ENCODE assay signal across 10 mouse cellular contexts in genomic region chr15:100022923-100023322, GRCm38 (mm10). TPM values are rescaled to one million over a fixed set of nuclear protein-coding genes. Genes with fewer than 3 reads are reported as not detected.
DNase-seq lines count a peak whose midpoint lies in the region; ATAC-seq and TF ChIP-seq lines count a peak whose summit lies in the region.
"Had no signal": no experiment of that assay in that cellular context is flagged by ENCODE, and none has a peak within 500 bp of the region (broad histone marks: within the 10 kb centered on the region; RNA-seq: fewer than 3 reads in every experiment).

No protein-coding gene starts in this region.

- no peaks in the 10 kb centered on the region for H3K9me3 ChIP-seq in liver, embryonic 12.5 days (replicated peaks)
- no peaks in the 10 kb centered on the region for H3K9me3 ChIP-seq in liver, embryonic 14.5 days (ENCODE audit: control insufficient read depth, low read length)
- no peaks in the 10 kb centered on the region for H3K9me3 ChIP-seq in stomach, postnatal 0 days (ENCODE audit: control insufficient read depth, low read length)

- H3K4me2 ChIP-seq in liver, embryonic 12.5 days: no peak overlapping the region
- no peak overlapping the region for H3K4me2 ChIP-seq in liver, embryonic 14.5 days (ENCODE audit: low read depth)
- no peak overlapping the region for H3K4me2 ChIP-seq in stomach, postnatal 0 days (replicated peaks; ENCODE audit: low read depth)

- H3K27me3 ChIP-seq in liver, embryonic 12.5 days (replicated peaks): no peaks in the 10 kb centered on the region
- no peaks in the 10 kb centered on the region for H3K27me3 ChIP-seq in liver, embryonic 14.5 days (ENCODE audit: control insufficient read depth, insufficient read depth, low read length)
- H3K27me3 ChIP-seq in stomach, postnatal 0 days (ENCODE audit: control insufficient read depth, insufficient read depth, low read length): no peaks in the 10 kb centered on the region

- no peak overlapping the region for H3K4me3 ChIP-seq in liver, embryonic 12.5 days
- no peak overlapping the region for H3K4me3 ChIP-seq in liver, embryonic 14.5 days (ENCODE audit: insufficient read depth in 1 of 2, low read depth in 2 of 2, low read length in 2 of 2)
- H3K4me3 ChIP-seq in stomach, postnatal 0 days (ENCODE audit: low read depth, low read length): no peak overlapping the region

- intact Hi-C loops in gastrocnemius, postnatal 14 days (cut with DNase I; ENCODE audit: low total_unique reads): no loop called here

- no peak overlapping the region for H3K9ac ChIP-seq in liver, embryonic 12.5 days
- no peak overlapping the region for H3K9ac ChIP-seq in liver, embryonic 14.5 days (replicated peaks)
- no peak overlapping the region for H3K9ac ChIP-seq in stomach, postnatal 0 days (ENCODE audit: low read length)

- TF ChIP-seq CTCF in liver, embryonic 14.5 days (IDR thresholded peaks at IDR 0.05; ENCODE audit: low read depth): peak; percentile 52
- TF ChIP-seq CTCF in stomach, postnatal 0 days (IDR thresholded peaks at IDR 0.05; ENCODE audit: low read depth): peak; percentile 83

- no peak for TF ChIP-seq EP300 in liver, embryonic 14.5 days (IDR thresholded peaks at IDR 0.05; ENCODE audit: low read depth)
- no peak for TF ChIP-seq EP300 in stomach, postnatal 0 days (optimal IDR thresholded peaks at IDR 0.05)

- no peaks in the 10 kb centered on the region for H3K36me3 ChIP-seq in liver, embryonic 12.5 days
- H3K36me3 ChIP-seq in liver, embryonic 14.5 days (replicated peaks; ENCODE audit: control insufficient read depth, insufficient read depth, low read depth): no peaks in the 10 kb centered on the region
- no peaks in the 10 kb centered on the region for H3K36me3 ChIP-seq in stomach, postnatal 0 days (ENCODE audit: control insufficient read depth, insufficient read depth, low read length)

- H3K4me1 ChIP-seq in liver, embryonic 12.5 days: peaks cover 7% of the 10 kb centered on the region; the same call in 1 of the 2 replicates
- peaks cover 0 to 4% of the 10 kb centered on the region in 2 experiments; a peak in 1 of 4 replicates for H3K4me1 ChIP-seq in liver, embryonic 14.5 days (replicated peaks; ENCODE audit: control insufficient read depth in 2 of 2, insufficient read depth in 2 of 2, low read length in 1 of 2)
- H3K4me1 ChIP-seq in stomach, postnatal 0 days (replicated peaks; ENCODE audit: control insufficient read depth, insufficient read depth): no peaks in the 10 kb centered on the region

- no peak for ATAC-seq in liver, embryonic 12.5 days
- ATAC-seq in liver, embryonic 14.5 days (ENCODE audit: insufficient read depth): no peak
- ATAC-seq in stomach, postnatal 0 days (ENCODE audit: low FRiP score, low TSS enrichment): peak; percentile 24

- peak; percentile 38 to 83 for DNase-seq in adrenal gland, adult (ENCODE audit: inconsistent age in 2 of 2, low spot score in 1 of 2)
- no peak for DNase-seq in adrenal gland, adult 8-10 months
- peak; percentile 31 for DNase-seq in liver
- DNase-seq in adrenal gland, postnatal 25 days: peak; percentile 20
- DNase-seq in gastrocnemius, postnatal 14 days: peak; percentile 11
- DNase-seq in liver, embryonic 14.5 days (ENCODE audit: low read depth in 3 of 3, low spot score in 3 of 3): no peak
- DNase-seq in stomach, postnatal 0 days (ENCODE audit: low spot score): peak; percentile 50

- WGBS in liver, embryonic 12.5 days (ENCODE audit: insufficient replicate concordance): 16% methylated on average over 5 of the region's 5 CpGs
- WGBS in liver, embryonic 14.5 days (ENCODE audit: insufficient replicate concordance): 15% methylated on average over 5 of the region's 5 CpGs
- 18% methylated on average over 5 of the region's 5 CpGs for WGBS in stomach, postnatal 0 days

- no peak overlapping the region for H3K27ac ChIP-seq in liver, embryonic 12.5 days
- no peak overlapping the region for H3K27ac ChIP-seq in liver, embryonic 14.5 days
- H3K27ac ChIP-seq in stomach, postnatal 0 days (replicated peaks): no peak overlapping the region
- H3K27ac ChIP-seq: macrophage had no signal

RNA-seq across cellular contexts. Expression of gene Dip2b, which starts 15.5 kb away (rescaled TPM):
- 10 to 100 TPM; 16.5 to 22.5 (median 20.2) TPM for total RNA-seq in adrenal gland, adult 8-10 months (2022)
- 4.9 and 5.1 TPM in 2 replicates for polyA plus RNA-seq in liver, embryonic 12.5 days (2016; fragmentation: Nextera tagmentation; extraction: Ambion mirVana)
- 17.9 and 19.9 TPM in 2 replicates for total RNA-seq in adrenal gland, postnatal 25 days (2021)
- 10 to 100 TPM; 10.8 to 13.2 TPM for total RNA-seq in gastrocnemius, postnatal 14 days (2021)
- polyA plus RNA-seq in liver, embryonic 14.5 days (2012; rRNA removed): 1.7 and 2.0 TPM in 2 replicates
- 2.5 and 2.8 TPM in 2 replicates for polyA plus RNA-seq in liver, embryonic 14.5 days (2014; fragmentation: Nextera tagmentation; extraction: Ambion mirVana)
- polyA plus RNA-seq in stomach, postnatal 0 days (2015; fragmentation: Nextera tagmentation; extraction: Ambion mirVana): 5.2 TPM in 2 replicates

RNA-seq across cellular contexts. Expression of gene Larp4, which starts 53.1 kb away (rescaled TPM):
- 10 to 100 TPM; 59.9 to 82.8 (median 69.9) TPM for total RNA-seq in adrenal gland, adult 8-10 months (2022)
- 33.1 TPM in 2 replicates for polyA plus RNA-seq in liver, embryonic 12.5 days (2016; fragmentation: Nextera tagmentation; extraction: Ambion mirVana)
- 70.2 and 73.5 TPM in 2 replicates for total RNA-seq in adrenal gland, postnatal 25 days (2021)
- 10 to 100 TPM; 40.4 to 41.9 TPM for total RNA-seq in gastrocnemius, postnatal 14 days (2021)
- 11.6 and 12.1 TPM in 2 replicates for polyA plus RNA-seq in liver, embryonic 14.5 days (2012; rRNA removed)
- 20.8 and 22.4 TPM in 2 replicates for polyA plus RNA-seq in liver, embryonic 14.5 days (2014; fragmentation: Nextera tagmentation; extraction: Ambion mirVana)
- 18.9 and 21.3 TPM in 2 replicates for polyA plus RNA-seq in stomach, postnatal 0 days (2015; fragmentation: Nextera tagmentation; extraction: Ambion mirVana)

RNA-seq across cellular contexts. Expression of gene Fam186a, which starts 56.1 kb away (rescaled TPM):
- under 1 TPM; 0.08 to 0.31 (median 0.15) TPM for total RNA-seq in adrenal gland, adult 8-10 months (2022)
- polyA plus RNA-seq in liver, embryonic 12.5 days (2016; fragmentation: Nextera tagmentation; extraction: Ambion mirVana): not detected in 2 replicates
- 0.10 and 0.12 TPM in 2 replicates for total RNA-seq in adrenal gland, postnatal 25 days (2021)
- under 1 TPM; 0.04 to 0.07 TPM for total RNA-seq in gastrocnemius, postnatal 14 days (2021)
- polyA plus RNA-seq in liver, embryonic 14.5 days (2012; rRNA removed): not detected in 2 replicates
- not detected in 2 replicates for polyA plus RNA-seq in liver, embryonic 14.5 days (2014; fragmentation: Nextera tagmentation; extraction: Ambion mirVana)
- polyA plus RNA-seq in stomach, postnatal 0 days (2015; fragmentation: Nextera tagmentation; extraction: Ambion mirVana): 0.06 TPM in 1 of 2 replicates, not detected in the other
- polyA plus RNA-seq: C2C12, macrophage had no signal

Comparison
In these comparisons a context has a peak if more than half of its experiments do, and no peak if none do; other contexts are left out.
1. DNase-seq: peak in adrenal gland, adult (2 of 2), liver (single experiment), adrenal gland, postnatal 25 days (single experiment), gastrocnemius, postnatal 14 days (single experiment) and stomach, postnatal 0 days (single experiment); none in adrenal gland, adult 8-10 months (single experiment) and liver, embryonic 14.5 days (0 of 3).